Mouse (Mus musculus) midbrain, embryonic 13.5 days (tissue): ENCODE data around the gene Serpinb2. TPM values are rescaled to one million over a fixed set of nuclear protein-coding genes. Genes with fewer than 3 reads are reported as not detected.
A peak's percentile ranks its signal among the peaks of the same experiment; 100 is the strongest.

Experiments used
- ATAC-seq: fragments of 200-750 bp; cut with Nextera tagmentation; 2 replicates; pipeline ENCODE4 v1.8.0; 2017; ENCODE audit warnings: mild to moderate bottlenecking, moderate TSS enrichment, moderate library complexity
- H3K27ac ChIP-seq: fragments of 300-500 bp; sonication (generic); 2 replicates; pipeline ENCODE4 v1.5.1; 2015; ENCODE audit warnings: inconsistent platforms, mild to moderate bottlenecking, moderate library complexity
- H3K27me3 ChIP-seq: fragments of 300-500 bp; sonication (generic); 2 replicates; pipeline ENCODE4 v1.6.1; 2015; ENCODE audit warnings: mild to moderate bottlenecking, inconsistent platforms
- H3K36me3 ChIP-seq: fragments of 300-500 bp; sonication (generic); 2 replicates; pipeline ENCODE4 v1.6.1; 2015; ENCODE audit warnings: mild to moderate bottlenecking, inconsistent platforms
- H3K4me1 ChIP-seq: fragments of 300-500 bp; sonication (generic); replicated peaks from 2 replicates; pipeline ENCODE4 v1.6.1; 2015; ENCODE audit warnings: inconsistent platforms
- H3K4me2 ChIP-seq: fragments of 300-500 bp; sonication (generic); replicated peaks from 2 replicates; pipeline ENCODE4 v1.6.1; 2015; ENCODE audit warnings: moderate library complexity, mild to moderate bottlenecking, inconsistent platforms
- H3K4me3 ChIP-seq: fragments of 300-500 bp; sonication (generic); replicated peaks from 2 replicates; pipeline ENCODE4 v1.5.1; 2015; ENCODE audit warnings: mild to moderate bottlenecking, inconsistent platforms
- H3K9ac ChIP-seq: fragments of 300-500 bp; sonication (generic); replicated peaks from 2 replicates; pipeline ENCODE4 v1.6.1; 2015; ENCODE audit warnings: mild to moderate bottlenecking, inconsistent platforms
- H3K9me3 ChIP-seq: fragments of 300-500 bp; sonication (generic); 2 replicates; pipeline ENCODE4 v1.6.1; 2016; ENCODE audit warnings: mild to moderate bottlenecking, inconsistent platforms
- WGBS: fragments of 180-500 bp; shearing (Covaris S2); methylation state at CpG from one replicate; pipeline ENCODE4 v1.1.7; 2015; 5-methylcytosine and 5-hydroxymethylcytosine counted together
- polyA plus RNA-seq: library from polyadenylated mRNA; unstranded; fragments of >200 nt; fragmentation: Nextera tagmentation; extraction: Ambion mirVana; gene quantifications from 2 replicates; pipeline ENCODE4 v1.2.1, GENCODE M21; 2015

Gene Serpinb2
- polyA plus RNA-seq, 1 experiment from 2014 or later: not detected

DNA sequence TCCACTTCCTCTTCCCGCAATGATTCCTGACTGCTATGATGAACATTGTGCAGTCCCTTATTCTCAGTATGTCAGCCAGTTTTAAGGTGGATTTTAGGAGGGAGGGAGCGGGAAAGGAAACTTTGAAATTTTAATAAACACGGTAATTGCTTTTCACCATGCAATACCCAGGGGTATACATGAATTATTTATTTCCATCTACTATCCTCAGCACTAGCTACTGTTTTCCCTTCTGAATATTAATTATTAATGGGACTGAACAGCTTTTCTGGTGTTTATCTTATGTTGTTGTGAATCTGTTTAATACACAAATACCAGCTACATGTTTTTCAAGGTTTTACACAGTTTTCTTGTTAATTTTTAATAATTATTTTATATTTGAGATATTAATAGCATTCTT lies 73.7 kb downstream of the Serpinb2 start:
- Histone ChIP-seq H3K9ac (no peak overlapping the region), H3K27me3 (no peaks in the 10 kb centered on the region), H3K4me1 (no peaks in the 10 kb centered on the region), H3K4me2 (no peak overlapping the region), H3K36me3 (no peaks in the 10 kb centered on the region), H3K4me3 (no peak overlapping the region), H3K9me3 (no peaks in the 10 kb centered on the region), H3K27ac (no peak overlapping the region)
- ATAC-seq: peak; percentile 76; the same call in 1 of the 2 replicates
- 61% methylated on average over 3 of the region's 3 CpGs for WGBS

Other genes starting within 250 kb of the Serpinb2 start
- not detected in 2 replicates for gene Serpinb3b, start 233.1 kb upstream of the Serpinb2 start, polyA plus RNA-seq
- gene Serpinb3c, start 233.1 kb upstream of the Serpinb2 start, polyA plus RNA-seq: not detected in 2 replicates
- not detected in 2 replicates for gene Serpinb11, start 150.2 kb upstream of the Serpinb2 start, polyA plus RNA-seq
- gene Serpinb7, start 111.8 kb upstream of the Serpinb2 start, polyA plus RNA-seq: not detected in 2 replicates
- 0.21 and 0.36 TPM in 2 replicates for gene Serpinb8, start 78.6 kb downstream of the Serpinb2 start, polyA plus RNA-seq